Mouse (Mus musculus) duodenum, adult 2 months (tissue): ENCODE measurements around the gene Vegfc. TPM values are rescaled to one million over a fixed set of nuclear protein-coding genes. Genes with fewer than 3 reads are reported as not detected.

ENCODE experiments used
- polyA plus RNA-seq: library from polyadenylated mRNA; depleted of rRNA; stranded (reverse); fragments of >200 nt; gene quantifications from 2 replicates; pipeline ENCODE4 v1.2.3, GENCODE M21; 2012; ENCODE audit warnings: low replicate concordance; rRNA removed

Gene Vegfc
- 2.9 and 4.2 TPM in 2 replicates for polyA plus RNA-seq

GRCm38 (mm10) chr8:54077271-54078120 is at the start of gene Vegfc:
TSS of gene Vegfc (plus strand) at chr8:54077606.

